Mouse (Mus musculus): Measurements from ENCODE around the gene Eif4e3. TPM values are rescaled to one million over a fixed set of nuclear protein-coding genes. Genes with fewer than 3 reads are reported as not detected.

Eif4e3 gene
- polyA plus RNA-seq, 1 experiment from 2014 or later: 18.5 TPM

DNA sequence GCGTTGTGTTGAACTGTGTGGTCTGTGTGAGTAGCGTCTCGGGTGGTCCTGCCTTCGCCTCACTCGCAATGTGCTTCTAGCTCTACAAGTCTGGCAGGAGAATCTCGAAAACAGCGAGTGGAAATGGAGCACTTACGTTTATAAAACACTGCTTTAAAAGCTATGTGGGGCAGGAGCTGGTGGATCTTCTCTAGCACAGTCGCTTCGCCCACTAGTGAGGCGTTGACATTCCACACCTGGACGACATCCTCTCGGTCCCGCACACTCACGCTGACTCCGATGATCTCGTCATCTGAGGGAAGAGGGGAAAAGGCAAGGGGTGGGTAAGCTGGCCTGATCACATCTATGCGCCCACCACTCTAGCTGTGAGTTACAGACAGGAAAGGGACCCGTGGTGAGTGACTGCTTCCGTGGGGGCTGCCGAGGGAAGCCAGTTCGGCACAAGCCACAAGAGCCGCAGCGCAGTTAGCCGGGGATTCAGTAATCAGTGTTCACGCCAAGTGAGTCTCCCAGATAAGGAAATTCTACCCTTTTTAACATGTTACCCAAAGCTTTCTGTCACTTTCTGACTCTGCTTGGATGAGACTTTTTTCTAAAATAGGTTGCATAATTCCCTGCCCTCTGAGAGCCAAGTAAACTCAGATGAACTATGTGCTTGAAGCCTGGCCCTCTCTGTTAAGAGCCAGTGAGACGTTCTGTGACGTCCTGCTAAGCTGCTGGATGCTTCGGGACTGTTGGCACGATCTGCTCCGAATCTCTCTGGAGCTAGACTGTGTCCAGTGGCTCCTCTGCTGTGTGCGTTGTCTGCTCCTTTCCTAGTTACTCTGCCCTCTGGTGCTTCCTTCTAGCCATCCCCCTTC lies 34.2 kb downstream of the Eif4e3 start:
- 89% methylated on average over 32 of the region's 32 CpGs for WGBS
- Histone ChIP-seq H3K9me3 (no peaks in the 10 kb centered on the region), H3K27me3 (no peaks in the 10 kb centered on the region), H3K4me1 (peaks cover 36% of the 10 kb centered on the region), H3K36me3 (peaks cover 46% of the 10 kb centered on the region), H3K4me3 (no peak overlapping the region), H3K9ac (no peak overlapping the region), H3K27ac (no peak overlapping the region), H3K4me2 (replicated peaks) (no peak overlapping the region)
- ATAC-seq (ENCODE audit: low FRiP score, low read depth): no peak

DNA sequence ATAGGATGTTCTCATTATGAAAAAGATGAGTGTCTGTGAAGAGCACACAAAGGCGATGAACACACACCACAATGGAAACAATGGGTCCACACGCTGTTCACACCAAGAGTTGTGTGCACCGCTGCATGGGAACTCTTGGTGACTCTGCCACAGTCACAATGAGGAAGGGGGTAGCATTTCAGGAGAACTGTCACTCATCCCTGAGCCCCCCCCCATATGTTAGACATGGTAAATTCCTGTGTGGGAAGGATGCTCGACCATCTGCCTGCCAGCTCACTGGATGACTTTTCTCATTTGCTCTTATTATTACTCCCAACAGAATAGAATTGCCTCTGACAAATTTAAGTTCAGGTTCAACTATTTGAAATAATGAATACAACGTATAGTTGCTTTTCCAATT lies 34.9 kb downstream of the Eif4e3 start:
- WGBS: 87% methylated on average over 5 of the region's 5 CpGs
- Histone ChIP-seq H3K36me3 (peaks cover 46% of the 10 kb centered on the region), H3K27me3 (no peaks in the 10 kb centered on the region), H3K27ac (no peak overlapping the region), H3K4me2 (replicated peaks) (no peak overlapping the region), H3K9ac (no peak overlapping the region), H3K4me3 (no peak overlapping the region), H3K4me1 (peaks cover 36% of the 10 kb centered on the region), H3K9me3 (no peaks in the 10 kb centered on the region)
- ATAC-seq (ENCODE audit: low FRiP score, low read depth): no peak

DNA sequence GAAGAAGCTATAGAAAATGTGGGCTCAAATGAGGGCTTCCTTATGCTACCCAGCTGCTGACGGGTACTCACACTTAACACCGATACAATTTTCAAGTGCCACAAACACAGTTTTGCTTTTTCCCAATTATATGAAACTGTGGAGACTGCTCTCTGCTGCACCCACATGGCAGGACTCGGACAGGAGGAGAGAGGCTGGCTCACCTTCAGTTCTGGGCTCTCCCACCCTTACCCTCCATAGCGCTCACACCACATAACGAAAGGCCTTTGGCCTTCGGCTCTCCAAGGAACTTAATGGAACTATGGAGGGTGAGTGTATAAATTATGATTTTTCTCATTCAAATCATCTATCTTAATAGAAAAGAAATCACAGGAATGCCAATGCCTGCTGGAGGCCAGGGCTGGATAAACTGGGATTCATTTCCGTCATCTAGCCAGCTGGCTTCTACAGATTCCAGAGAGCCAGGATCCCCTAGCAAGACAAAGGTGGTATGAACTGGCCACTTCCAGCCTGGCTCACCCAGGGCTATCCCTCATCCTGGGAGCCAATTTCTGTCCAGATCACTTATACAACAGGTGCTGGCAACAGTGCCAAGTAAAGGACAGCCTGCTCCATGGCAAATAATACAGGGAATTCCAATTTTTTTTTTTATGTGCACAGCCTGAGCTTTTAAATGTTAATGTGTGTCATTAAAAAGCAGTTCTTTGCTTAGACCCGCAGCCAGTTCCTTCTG lies 36.7 kb downstream of the Eif4e3 start:
- H3K27ac ChIP-seq: no peak overlapping the region
- no peak overlapping the region for H3K4me3 ChIP-seq
- WGBS: 73% methylated on average over 8 of the region's 8 CpGs
- ATAC-seq (ENCODE audit: low FRiP score, low read depth): no peak
- no peaks in the 10 kb centered on the region for H3K9me3 ChIP-seq
- H3K9ac ChIP-seq: no peak overlapping the region
- H3K4me2 ChIP-seq (replicated peaks): no peak overlapping the region
- H3K4me1 ChIP-seq: peaks cover 34% of the 10 kb centered on the region
- no peaks in the 10 kb centered on the region for H3K27me3 ChIP-seq
- H3K36me3 ChIP-seq: peaks cover 44% of the 10 kb centered on the region

DNA sequence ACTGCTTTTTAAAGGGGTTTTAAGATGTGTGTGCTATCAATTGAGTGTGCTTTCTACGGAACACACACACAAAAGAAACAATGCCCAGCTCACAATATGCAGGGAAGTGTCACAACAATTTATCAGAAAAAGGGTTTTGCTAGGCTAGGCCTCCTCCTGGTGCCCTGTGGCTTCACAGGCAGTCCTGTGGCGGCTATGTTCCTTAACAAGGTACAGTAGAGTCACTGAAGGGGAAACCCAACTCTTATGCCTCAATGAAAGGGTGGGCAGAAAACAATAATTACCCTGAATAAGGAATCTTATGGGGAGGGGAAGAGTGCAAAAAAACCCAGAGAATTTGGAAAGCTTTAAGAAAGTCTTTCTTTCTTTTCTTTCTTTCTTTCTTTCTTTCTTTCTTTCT lies 40.2 kb downstream of the Eif4e3 start:
- Histone ChIP-seq H3K4me1 (peaks cover 56% of the 10 kb centered on the region), H3K9me3 (no peaks in the 10 kb centered on the region), H3K36me3 (peaks cover 23% of the 10 kb centered on the region), H3K4me2 (replicated peaks) (no peak overlapping the region), H3K27me3 (no peaks in the 10 kb centered on the region), H3K27ac (no peak overlapping the region), H3K9ac (no peak overlapping the region), H3K4me3 (no peak overlapping the region)
- no peak for ATAC-seq (ENCODE audit: low FRiP score, low read depth)
- 81% methylated on average over 2 of the region's 2 CpGs for WGBS

DNA sequence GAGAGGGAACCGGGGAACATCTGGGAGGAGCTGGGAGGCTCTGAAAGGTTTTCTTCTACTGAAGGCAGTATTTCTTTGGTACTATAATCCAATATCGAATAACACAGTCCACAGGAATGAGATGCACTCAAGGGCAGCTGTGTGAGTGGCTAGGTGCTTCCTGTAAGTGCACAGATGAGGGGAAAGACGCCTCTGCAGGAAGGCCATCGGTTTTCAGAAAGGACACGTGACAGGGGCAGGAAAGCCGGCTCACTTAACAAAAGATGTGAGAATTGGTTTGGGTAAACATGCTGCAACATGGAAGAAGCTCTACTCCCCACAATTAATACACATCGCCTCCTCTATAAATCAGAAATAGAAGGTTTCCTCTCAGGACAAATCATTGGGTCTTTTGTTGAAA lies 40.8 kb downstream of the Eif4e3 start:
- Histone ChIP-seq H3K27me3 (no peaks in the 10 kb centered on the region), H3K36me3 (peaks cover 20% of the 10 kb centered on the region), H3K4me1 (peaks cover 58% of the 10 kb centered on the region), H3K9me3 (no peaks in the 10 kb centered on the region), H3K4me3 (no peak overlapping the region), H3K9ac (no peak overlapping the region), H3K27ac (no peak overlapping the region), H3K4me2 (replicated peaks) (no peak overlapping the region)
- ATAC-seq (ENCODE audit: low FRiP score, low read depth): no peak
- WGBS: 42% methylated on average over 7 of the region's 7 CpGs

DNA sequence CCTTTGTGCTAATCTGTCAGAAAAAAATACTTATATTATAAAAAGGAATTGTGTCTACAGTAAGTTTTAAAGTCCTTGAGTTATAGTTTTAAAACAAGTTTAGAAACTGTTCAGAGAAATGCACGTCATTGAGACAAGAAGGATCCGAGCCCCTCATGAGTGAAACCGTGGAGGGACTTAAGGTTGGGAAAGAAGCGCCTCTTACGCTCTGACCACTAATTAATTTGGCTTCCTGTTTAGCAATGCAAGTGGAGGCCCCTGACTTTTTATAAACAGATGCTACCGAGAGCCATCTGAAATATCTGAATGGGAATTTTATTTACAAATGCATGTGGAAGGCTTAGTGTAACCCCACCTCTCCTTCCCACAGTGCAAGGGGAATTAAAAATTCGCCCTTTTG lies 41.3 kb downstream of the Eif4e3 start:
- Histone ChIP-seq H3K27ac (no peak overlapping the region), H3K4me3 (no peak overlapping the region), H3K27me3 (no peaks in the 10 kb centered on the region), H3K4me1 (peaks cover 58% of the 10 kb centered on the region), H3K9me3 (no peaks in the 10 kb centered on the region), H3K4me2 (replicated peaks) (no peak overlapping the region), H3K36me3 (peaks cover 15% of the 10 kb centered on the region), H3K9ac (no peak overlapping the region)
- ATAC-seq (ENCODE audit: low FRiP score, low read depth): no peak
- WGBS: 56% methylated on average over 7 of the region's 7 CpGs

DNA sequence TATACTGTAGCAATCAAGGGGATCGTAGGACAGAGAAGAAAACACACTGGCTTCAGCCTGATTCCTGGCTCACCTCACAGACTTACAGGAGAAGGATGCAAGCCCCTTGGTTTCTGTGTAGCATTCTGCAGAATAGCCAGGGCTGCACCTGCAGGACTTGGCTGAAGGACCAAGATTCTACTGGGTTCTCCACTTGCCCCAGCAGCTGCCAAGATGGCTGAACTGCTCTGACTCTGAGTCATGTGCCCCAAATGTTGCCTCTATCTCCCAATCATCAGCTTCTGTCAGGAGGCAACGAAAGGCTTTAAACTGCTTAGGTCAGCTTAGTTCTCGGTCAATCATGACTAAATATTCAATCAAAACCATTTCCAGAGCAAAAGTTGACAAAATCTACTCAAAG lies 42.0 kb downstream of the Eif4e3 start:
- H3K36me3 ChIP-seq: peaks cover 14% of the 10 kb centered on the region
- 90% methylated on average over 3 of the region's 3 CpGs for WGBS
- H3K4me1 ChIP-seq: peaks cover 59% of the 10 kb centered on the region
- H3K9ac ChIP-seq: no peak overlapping the region
- ATAC-seq (ENCODE audit: low FRiP score, low read depth): no peak
- no peak overlapping the region for H3K4me2 ChIP-seq (replicated peaks)
- H3K4me3 ChIP-seq: no peak overlapping the region
- no peaks in the 10 kb centered on the region for H3K27me3 ChIP-seq
- H3K9me3 ChIP-seq: no peaks in the 10 kb centered on the region
- H3K27ac ChIP-seq: no peak overlapping the region

DNA sequence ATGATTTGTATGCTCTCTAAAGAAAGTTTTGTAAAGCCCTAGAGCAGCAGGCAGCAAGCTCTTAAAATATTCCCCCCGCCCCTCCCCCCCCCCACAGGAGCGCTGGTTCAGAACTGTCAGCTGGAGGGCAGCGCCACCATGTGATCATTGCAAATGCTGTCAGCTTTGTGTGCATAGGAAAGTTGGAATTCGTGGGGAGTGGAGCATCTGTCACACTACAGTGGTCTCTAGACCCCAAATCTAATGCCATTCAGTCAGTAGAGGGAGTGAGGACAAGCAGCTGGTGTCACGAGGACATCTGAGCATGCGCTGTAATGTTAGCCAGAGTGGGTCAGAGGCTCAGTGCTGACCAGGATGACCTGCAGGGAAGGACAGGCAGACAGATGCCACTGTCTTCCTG lies 42.9 kb downstream of the Eif4e3 start:
- no peak overlapping the region for H3K9ac ChIP-seq

DNA sequence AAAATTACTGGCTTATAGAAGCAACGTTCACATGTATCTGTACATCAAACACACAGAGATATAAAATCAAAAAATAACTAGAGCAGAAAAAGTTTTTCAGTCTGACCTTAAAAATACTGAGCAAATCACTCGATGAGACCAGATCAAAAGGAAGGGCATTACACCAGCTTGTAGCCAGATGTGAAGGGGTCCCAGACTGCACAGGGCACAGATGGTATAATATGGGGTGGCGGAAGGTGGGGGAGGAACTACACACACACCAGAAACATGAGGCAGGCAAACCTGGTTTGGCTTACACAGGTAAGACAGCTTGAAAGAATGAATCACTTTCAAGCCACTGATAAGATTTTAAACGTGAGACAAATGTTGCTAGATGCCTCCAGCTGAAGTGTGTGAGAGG lies 45.4 kb downstream of the Eif4e3 start:
- Histone ChIP-seq H3K9me3 (no peaks in the 10 kb centered on the region), H3K4me1 (peaks cover 73% of the 10 kb centered on the region), H3K36me3 (no peaks in the 10 kb centered on the region), H3K9ac (no peak overlapping the region), H3K4me3 (no peak overlapping the region), H3K4me2 (replicated peaks) (no peak overlapping the region), H3K27ac (no peak overlapping the region), H3K27me3 (no peaks in the 10 kb centered on the region)
- 28% methylated on average over 4 of the region's 4 CpGs for WGBS
- no peak for ATAC-seq (ENCODE audit: low FRiP score, low read depth)

More for the DNA sequence above, 42.9 kb downstream of the Eif4e3 start:
- no peak; the same call in 1 of the 2 replicates for ATAC-seq (ENCODE audit: low FRiP score, low read depth)
- H3K27ac ChIP-seq: no peak overlapping the region
- H3K4me3 ChIP-seq: no peak overlapping the region
- no peaks in the 10 kb centered on the region for H3K27me3 ChIP-seq
- peaks cover 10% of the 10 kb centered on the region for H3K36me3 ChIP-seq
- H3K9me3 ChIP-seq: no peaks in the 10 kb centered on the region
- no peak overlapping the region for H3K4me2 ChIP-seq (replicated peaks)
- peaks cover 65% of the 10 kb centered on the region for H3K4me1 ChIP-seq
- 22% methylated on average over 6 of the region's 6 CpGs for WGBS

DNA sequence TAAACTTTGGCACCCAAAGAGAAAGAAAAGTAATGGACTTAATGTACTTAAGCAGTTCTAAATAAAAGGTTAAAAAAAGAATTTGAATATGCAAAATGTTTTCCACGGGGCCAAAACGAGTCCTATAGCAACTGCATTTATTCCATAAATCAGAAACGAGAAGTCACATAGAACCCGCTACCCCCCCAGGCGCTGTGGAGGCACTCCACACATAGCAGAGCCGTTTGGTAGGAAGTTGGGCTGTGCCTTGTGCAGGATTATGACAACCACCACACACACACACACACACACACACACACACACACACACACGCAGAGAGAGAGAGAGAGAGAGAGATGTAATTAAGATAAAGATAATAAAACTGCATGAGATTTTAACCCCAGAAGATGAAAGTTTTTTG lies 46.1 kb downstream of the Eif4e3 start:
- no peak overlapping the region for H3K9ac ChIP-seq
- 36% methylated on average over 7 of the region's 7 CpGs for WGBS
- H3K4me2 ChIP-seq (replicated peaks): peak overlapping the region; percentile 11; the same call in 1 of the 2 replicates
- H3K4me1 ChIP-seq: peaks cover 76% of the 10 kb centered on the region
- no peak overlapping the region for H3K4me3 ChIP-seq
- no peaks in the 10 kb centered on the region for H3K36me3 ChIP-seq
- H3K27me3 ChIP-seq: no peaks in the 10 kb centered on the region
- ATAC-seq (ENCODE audit: low FRiP score, low read depth): no peak
- H3K27ac ChIP-seq: peak overlapping the region; percentile 76; the same call in 1 of the 2 replicates
- H3K9me3 ChIP-seq: no peaks in the 10 kb centered on the region

DNA sequence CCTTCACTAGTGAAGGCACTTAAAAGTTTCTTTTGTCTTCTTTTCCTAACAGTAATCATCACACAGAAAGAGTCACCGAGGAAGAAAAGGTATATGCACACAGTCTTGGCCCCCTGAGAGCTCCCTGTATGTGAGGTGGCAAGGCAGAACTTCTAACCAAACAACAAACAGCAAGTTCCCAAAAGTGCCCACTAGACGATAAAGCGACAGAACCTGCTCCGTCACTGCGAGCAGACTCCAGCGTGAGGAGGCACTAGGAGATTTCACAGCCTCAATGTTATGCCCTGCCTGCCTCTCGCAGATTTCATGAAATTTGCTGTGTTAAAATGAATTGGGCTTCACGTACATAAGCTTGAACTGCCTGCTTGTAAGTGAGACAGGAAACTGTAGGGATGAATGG lies 46.6 kb downstream of the Eif4e3 start:
- 29% methylated on average over 8 of the region's 8 CpGs for WGBS
- H3K4me1 ChIP-seq: peaks cover 81% of the 10 kb centered on the region
- H3K36me3 ChIP-seq: no peaks in the 10 kb centered on the region
- ATAC-seq (ENCODE audit: low FRiP score, low read depth): no peak
- no peak overlapping the region for H3K4me3 ChIP-seq
- H3K4me2 ChIP-seq (replicated peaks): peak overlapping the region; percentile 30
- H3K27me3 ChIP-seq: no peaks in the 10 kb centered on the region
- peak overlapping the region; percentile 76 for H3K27ac ChIP-seq
- H3K9me3 ChIP-seq: no peaks in the 10 kb centered on the region
- H3K9ac ChIP-seq: no peak overlapping the region

DNA sequence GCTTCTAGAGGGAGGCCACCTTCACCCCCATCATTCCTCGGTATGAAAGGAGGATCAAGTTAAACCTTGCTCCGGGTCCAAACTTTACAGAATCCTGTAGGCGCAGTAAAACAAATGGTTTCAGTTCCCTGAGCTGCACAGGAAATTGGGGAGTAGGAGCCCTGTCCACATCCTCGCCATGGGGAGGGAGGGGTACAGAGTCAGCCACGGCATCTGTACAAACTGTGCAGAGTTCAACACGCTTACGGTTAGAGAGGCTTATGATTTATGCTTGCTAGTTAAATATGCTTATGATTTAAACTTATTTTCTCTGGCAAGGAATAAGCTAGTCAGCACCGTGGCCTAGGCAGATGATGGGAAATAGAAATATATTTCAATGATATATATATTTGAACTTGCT lies 47.1 kb downstream of the Eif4e3 start:
- no peaks in the 10 kb centered on the region for H3K27me3 ChIP-seq
- no peak overlapping the region for H3K4me3 ChIP-seq
- H3K4me2 ChIP-seq (replicated peaks): peak overlapping the region; percentile 29; the same call in 1 of the 2 replicates
- no peaks in the 10 kb centered on the region for H3K9me3 ChIP-seq
- WGBS: 12% methylated on average over 8 of the region's 8 CpGs
- no peak overlapping the region for H3K9ac ChIP-seq
- no peaks in the 10 kb centered on the region for H3K36me3 ChIP-seq
- H3K27ac ChIP-seq: peak overlapping the region; percentile 48; the same call in 1 of the 2 replicates
- H3K4me1 ChIP-seq: peaks cover 86% of the 10 kb centered on the region
- peak; percentile 74 for ATAC-seq (ENCODE audit: low FRiP score, low read depth)

All from limb, embryonic 13.5 days (tissue).